Mouse (Mus musculus) megakaryocyte, embryonic 14.5 days (primary cell): ENCODE data around the gene Rcan2.

Experiments
- FLI1 ChIP-seq: IDR thresholded peaks from 2 replicates; pipeline ENCODE4 v1.6.1; 2012; ENCODE audit warnings: low read length, inconsistent platforms, mixed read lengths
- GATA1 ChIP-seq: IDR thresholded peaks from 3 replicates; pipeline ENCODE4 v1.6.1; 2012; ENCODE audit warnings: mixed read lengths, low read length, inconsistent platforms, borderline replicate concordance

- TF ChIP-seq FLI1 (no peak), GATA1 (no peak)
These were observed 152.4 kb downstream of the Rcan2 start for GRCm38 (mm10) chr17:43953535-43953918.
